10 mouse cellular contexts compared by ENCODE assay signal in genomic region chr1:76070831-76071321, GRCm38 (mm10).
DNase-seq lines count a peak whose midpoint lies in the region; TF ChIP-seq lines count a peak whose summit lies in the region.
"Had no signal": no experiment of that assay in that cellular context is flagged by ENCODE, and none has a peak within 500 bp of the region (broad histone marks: within the 10 kb centered on the region; RNA-seq: fewer than 3 reads in every experiment).

No protein-coding gene starts in this region.

- no peak for TF ChIP-seq POLR2A in kidney, adult 2 months (IDR thresholded peaks at IDR 0.05; ENCODE audit: low read depth, low read length)

- 70% methylated on average over 16 of the region's 16 CpGs for WGBS in kidney, adult 2 months

- H3K4me3 ChIP-seq in kidney, adult 2 months (ENCODE audit: insufficient read depth, low read depth, low read length): no peak overlapping the region

- H3K36me3 ChIP-seq in kidney, adult 2 months (ENCODE audit: control insufficient read depth, insufficient read depth, low read length): no peaks in the 10 kb centered on the region

- no peaks in the 10 kb centered on the region for H3K27me3 ChIP-seq in kidney, adult 2 months (replicated peaks; ENCODE audit: control insufficient read depth, insufficient read depth, low read length)

- no peak overlapping the region for H3K27ac ChIP-seq in kidney, adult 2 months (ENCODE audit: insufficient read depth, low read depth, low read length)
- H3K27ac ChIP-seq: hindbrain, postnatal 0 days; macrophage had no signal

- no peaks in the 10 kb centered on the region for H3K4me1 ChIP-seq in kidney, adult 2 months (ENCODE audit: control insufficient read depth, insufficient read depth, low read length)

- no peak for TF ChIP-seq CTCF in kidney, adult 2 months (conservative IDR thresholded peaks at IDR 0.05; ENCODE audit: insufficient read depth, insufficient read length, low read depth, low read length)

- peak; percentile 5 for DNase-seq in kidney, adult 2 months
- DNase-seq in kidney, adult 18-20 months: no peak
- DNase-seq in frontal cortex, adult 2 months (ENCODE audit: extremely low spot score in 1 of 2, low spot score in 1 of 2): peak; percentile 89 to 93
- DNase-seq in layer of hippocampus, adult 18-20 months (ENCODE audit: low spot score in 2 of 2): peak; percentile 87 to 94
- peak; percentile 14 for DNase-seq in ovary, postnatal 36 days (ENCODE audit: low spot score)
- no peak for DNase-seq in spleen, postnatal 14 days (ENCODE audit: low spot score in 2 of 2)
- DNase-seq in spleen, postnatal 4 days (ENCODE audit: low spot score in 2 of 2): no peak
- no peak for DNase-seq in spleen, adult 12 weeks (ENCODE audit: low spot score)

Comparison
In these comparisons a context has a peak if more than half of its experiments do, and no peak if none do; other contexts are left out.
1. DNase-seq: peak in kidney, adult 2 months (single experiment), frontal cortex, adult 2 months (2 of 2), layer of hippocampus, adult 18-20 months (2 of 2) and ovary, postnatal 36 days (single experiment); none in kidney, adult 18-20 months (single experiment), spleen, postnatal 14 days (0 of 2), spleen, postnatal 4 days (0 of 2) and spleen, adult 12 weeks (single experiment).